Mouse (Mus musculus) retina, embryonic 14.5 days (tissue): ENCODE data around the gene Nrp2.
A peak's percentile ranks its signal among the peaks of the same experiment; 100 is the strongest.

Experiments
- DNase-seq: peaks from one replicate; pipeline ENCODE4 v3.0.0-alpha.2; 2015; ENCODE audit warnings: low spot score

Nrp2 gene

DNA sequence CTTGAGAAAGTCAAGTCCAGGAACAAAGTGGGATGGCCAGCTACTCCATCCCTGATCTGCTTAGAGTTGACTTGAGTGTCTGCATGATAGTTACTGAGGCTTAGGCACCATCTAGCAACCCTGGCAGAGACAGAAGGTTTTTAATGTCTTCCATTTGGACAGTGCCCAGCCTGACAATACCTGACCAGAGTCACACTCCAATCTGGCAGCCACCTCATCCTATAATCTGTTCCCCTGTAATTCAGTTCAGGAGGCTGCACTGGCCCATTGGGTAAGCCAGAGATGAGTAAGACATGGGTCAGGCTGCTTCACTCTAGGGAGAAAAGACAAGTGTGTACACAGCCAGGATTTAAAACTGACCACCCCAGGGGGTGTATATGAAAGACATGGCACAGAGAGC is 79.5 kb downstream of the Nrp2 start:
- no peak for DNase-seq

GRCm38 (mm10) chr1:62783354-62784083 is 80.4 kb downstream of the Nrp2 start:
- no peak for DNase-seq

DNA sequence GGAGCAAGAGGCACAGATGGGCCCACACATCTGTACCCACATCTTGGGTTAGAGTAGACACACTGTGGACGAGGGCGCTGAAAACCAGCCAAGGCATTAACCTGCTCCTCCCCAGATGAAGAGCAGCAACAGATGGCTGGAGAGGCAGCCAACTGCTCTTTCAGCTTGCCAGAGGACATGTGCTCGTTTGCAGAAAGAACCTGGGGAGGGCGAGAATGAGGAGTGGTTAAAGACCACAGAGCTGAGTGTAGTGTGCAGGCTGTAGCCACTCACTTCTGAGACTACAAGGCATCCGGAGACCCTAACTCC is 81.0 kb downstream of the Nrp2 start:
- DNase-seq: no peak

DNA sequence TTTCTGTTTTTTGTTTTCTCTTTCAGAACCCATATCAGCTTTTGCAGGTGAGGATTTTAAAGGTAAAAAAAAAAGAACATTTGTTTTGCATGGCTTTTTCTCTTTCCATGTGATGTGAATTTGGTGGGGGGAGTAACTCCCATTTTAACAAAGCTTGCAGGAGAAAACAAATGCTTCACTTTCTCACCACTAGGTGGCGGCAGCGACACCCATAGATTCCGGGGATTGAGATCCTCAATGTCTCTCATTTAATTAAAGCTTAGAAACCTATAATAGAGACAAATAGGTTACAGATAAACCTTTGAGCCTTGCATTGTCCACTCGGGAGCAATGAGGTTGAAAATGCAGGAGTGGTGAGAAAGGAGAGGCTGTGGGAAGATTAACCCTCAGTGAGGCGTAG is 83.2 kb downstream of the Nrp2 start:
- DNase-seq: peak; percentile 80

DNA sequence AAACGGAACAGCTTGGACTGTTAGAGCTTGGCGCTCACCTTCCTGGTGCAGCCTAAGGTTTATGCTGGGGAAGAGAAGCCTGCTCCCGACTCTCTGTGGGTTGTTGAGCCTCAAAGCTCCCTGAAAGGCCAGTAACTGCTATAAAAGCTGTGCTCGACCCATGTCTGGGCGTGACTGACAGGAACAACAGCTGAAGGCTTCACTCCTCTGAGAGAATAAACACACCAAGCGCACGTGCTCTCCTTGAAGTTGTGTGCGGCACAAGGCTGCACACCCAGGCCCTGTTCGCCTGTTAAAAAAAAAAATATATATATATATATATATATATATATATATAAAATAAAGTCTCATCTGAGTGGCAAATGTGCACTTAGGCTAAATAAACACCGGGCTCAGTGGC is 84.5 kb downstream of the Nrp2 start:
- no peak for DNase-seq

DNA sequence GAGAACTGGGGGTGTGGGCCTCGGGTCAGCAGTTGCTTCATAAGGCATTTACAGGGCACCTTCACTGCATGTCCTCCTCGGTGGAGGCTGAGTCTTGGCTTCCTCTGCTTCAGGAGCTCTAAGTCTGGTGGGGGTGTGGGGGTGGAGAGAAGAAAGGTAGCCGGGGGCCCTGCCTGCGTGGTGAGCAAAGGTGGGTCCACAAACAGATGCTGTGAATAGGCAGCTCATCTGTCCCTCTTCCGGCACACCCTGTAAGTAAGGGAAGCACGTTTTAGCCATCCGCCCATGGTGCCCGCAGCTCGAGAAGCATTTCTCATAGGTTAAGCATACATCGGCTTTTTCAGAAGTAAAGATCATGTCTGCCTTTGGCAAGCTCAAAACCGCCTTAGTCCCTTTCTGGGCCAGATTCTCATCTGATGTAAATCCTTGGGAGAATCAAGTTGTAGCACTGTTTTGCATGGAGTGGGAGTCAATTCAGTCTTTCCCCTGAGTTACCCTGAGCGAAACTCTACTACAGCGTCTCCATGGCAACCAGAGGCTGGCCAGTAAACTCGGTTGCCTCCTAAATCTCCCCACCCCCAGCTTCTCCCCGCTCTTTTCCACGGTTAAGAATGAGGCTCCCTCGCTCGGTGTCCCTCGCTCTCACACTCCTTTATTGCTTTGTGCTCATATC is 91.3 kb downstream of the Nrp2 start:
- peak; percentile 77 for DNase-seq

- no peak for DNase-seq
Measured at GRCm38 (mm10) chr1:62794896-62795255, 91.8 kb downstream of the Nrp2 start.

GRCm38 (mm10) chr1:62795307-62796037 is 92.4 kb downstream of the Nrp2 start:
- DNase-seq: peak; percentile 73

DNA sequence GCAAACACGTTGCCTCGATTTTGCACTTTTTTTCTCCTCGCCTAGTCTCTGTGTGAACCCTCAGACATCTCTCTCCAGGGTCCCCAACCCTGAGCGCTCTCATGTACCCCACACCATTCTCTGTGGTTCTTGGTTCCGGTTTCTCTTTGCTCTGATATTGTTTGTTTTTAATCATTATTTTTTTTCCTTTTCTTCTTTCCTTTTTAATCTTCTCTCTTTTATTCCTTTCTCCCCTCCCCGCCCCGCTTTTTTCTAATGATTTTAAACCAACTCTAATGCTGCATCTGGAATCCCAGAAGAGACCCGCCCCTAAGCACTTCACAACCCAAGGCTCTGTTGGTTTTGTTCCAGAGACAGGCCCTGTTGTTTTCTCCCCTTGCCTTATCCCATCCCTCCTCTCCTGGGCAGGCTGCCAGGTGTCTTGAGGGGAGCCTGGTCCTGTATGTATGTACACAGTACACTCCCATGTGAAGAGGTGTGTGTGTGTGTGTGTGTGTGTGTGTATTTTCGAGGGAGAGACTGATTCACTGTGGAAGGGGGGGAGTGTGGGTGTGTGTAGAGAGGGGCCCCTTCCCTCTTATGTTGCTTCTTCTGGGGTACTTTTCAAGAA is 93.1 kb downstream of the Nrp2 start:
- no peak for DNase-seq

GRCm38 (mm10) chr1:62799427-62799826 is 96.3 kb downstream of the Nrp2 start:
- no peak for DNase-seq

- DNase-seq: no peak
Measured at GRCm38 (mm10) chr1:62800351-62800750, 97.3 kb downstream of the Nrp2 start.

- DNase-seq: no peak
Measured at GRCm38 (mm10) chr1:62801429-62801828, 98.3 kb downstream of the Nrp2 start.

DNA sequence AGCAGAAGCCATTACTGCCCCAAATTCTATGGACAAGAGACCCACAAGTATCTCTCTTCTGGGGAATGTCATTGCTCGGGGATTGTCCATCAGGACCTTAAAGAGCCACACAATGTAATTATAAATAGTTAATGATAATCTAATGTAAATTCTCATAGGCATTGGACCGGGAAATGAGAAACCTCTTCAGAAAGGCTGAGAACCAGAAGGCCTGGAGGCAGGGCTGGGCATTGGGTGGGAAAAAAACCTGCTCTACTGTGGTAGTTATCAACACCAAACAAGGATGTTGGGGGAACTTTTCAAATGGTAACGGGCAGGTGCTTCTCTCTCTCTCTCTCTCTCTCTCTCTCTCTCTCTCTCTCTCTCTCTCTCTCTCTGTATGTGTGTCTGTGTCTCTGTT is 98.8 kb downstream of the Nrp2 start:
- no peak for DNase-seq

- DNase-seq: no peak
Measured at GRCm38 (mm10) chr1:62803544-62803943, 100.5 kb downstream of the Nrp2 start.

DNA sequence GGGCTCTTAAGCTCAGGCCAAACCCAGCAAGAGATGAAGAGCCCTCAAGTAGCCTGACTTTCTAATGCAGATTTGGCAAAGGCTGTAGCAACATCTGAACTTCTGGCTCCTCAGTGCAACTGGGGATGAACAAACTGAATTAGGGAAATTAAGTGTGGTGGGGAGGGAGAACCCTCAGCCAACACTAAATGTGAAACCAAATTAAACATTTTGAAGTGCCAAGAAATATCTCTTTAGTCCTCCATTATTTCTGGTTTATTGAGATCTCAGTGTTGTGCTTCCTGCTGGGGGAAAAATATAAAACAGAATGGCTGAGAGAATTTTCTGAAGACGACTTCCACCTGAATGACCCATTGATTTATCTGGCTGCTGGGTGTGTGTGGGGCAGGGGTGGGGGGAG is 102.9 kb downstream of the Nrp2 start:
- no peak for DNase-seq

GRCm38 (mm10) chr1:62808395-62808794 is 105.3 kb downstream of the Nrp2 start:
- no peak for DNase-seq

DNA sequence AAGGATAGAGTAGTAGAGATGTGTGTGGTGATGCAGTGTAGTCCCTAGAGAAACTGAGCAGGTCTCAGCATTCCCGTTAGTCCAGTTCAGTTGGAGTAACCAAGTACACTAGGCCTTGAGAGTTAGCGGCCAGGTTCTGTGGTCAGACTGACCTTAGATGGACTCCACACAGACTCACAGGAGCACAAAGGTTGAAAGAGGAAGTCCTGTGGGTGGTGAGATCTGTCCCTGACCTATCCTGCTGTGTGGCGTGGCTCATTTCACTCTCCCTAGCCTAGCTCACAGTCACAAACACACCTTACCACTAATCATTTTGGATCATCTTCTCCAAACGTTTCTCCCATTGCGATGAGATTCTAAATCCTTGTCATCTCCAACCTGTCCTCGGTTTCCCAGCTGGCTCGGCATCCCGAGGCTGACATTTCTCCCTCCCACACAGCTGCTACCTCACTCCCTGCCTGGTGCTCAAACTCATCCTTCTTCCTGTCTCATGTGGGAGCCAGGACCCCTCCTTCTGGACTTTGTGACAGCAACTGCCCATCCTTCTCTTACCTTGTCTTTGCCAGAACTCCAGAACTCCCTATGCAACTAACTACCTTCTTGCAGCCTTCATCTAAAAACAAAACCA is 106.6 kb downstream of the Nrp2 start:
- no peak for DNase-seq

DNA sequence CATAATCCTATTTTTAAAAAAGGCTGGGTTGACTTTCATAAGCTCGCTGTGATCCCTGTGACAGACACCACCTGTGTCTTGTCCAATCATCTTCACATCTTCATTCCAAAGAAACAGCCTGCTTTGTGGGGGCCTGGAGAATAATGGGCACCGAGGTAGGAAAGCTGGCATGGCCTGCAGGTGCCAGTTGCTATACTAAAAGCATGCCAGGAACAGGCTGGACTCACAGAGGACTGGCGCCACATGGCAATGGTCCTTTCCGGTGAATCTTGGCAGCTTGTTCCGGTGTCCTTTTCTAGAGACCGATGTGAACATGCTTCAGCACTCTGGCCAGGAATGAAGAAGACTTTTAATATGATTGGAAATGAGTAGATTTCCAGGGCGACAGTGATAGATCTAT is 108.1 kb downstream of the Nrp2 start:
- DNase-seq: no peak

- no peak for DNase-seq
Measured at GRCm38 (mm10) chr1:62812701-62813684, 109.9 kb downstream of the Nrp2 start.

DNA sequence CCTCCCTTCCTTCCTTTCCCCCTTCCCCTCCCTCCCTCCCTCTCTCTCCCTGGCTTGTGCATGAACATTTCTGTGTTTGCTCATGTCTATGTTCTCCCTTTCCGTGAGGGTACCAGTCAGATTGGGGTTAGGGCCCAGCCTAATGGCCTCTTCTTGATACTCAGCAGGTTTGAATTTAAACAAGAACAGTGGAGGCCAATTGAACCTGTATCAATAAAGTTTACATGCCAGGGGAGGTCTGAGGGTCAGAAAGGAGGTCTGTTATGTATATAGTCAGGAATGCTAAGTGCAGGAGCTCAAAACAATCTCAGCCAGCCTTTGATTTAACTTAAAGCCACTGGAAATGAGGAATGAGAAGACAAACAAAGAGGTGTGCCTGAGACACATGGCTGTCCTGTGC is 110.9 kb downstream of the Nrp2 start:
- no peak for DNase-seq

- DNase-seq: no peak
Measured at GRCm38 (mm10) chr1:62817566-62817965, 114.5 kb downstream of the Nrp2 start.
